Mouse (Mus musculus) kidney, embryonic 14.5 days (tissue): ENCODE measurements around the gene Mthfd1l. TPM values are rescaled to one million over a fixed set of nuclear protein-coding genes. Genes with fewer than 3 reads are reported as not detected.

ENCODE experiments used
- ATAC-seq: fragments of 200-750 bp; cut with Nextera tagmentation; 2 replicates; pipeline ENCODE4 v1.8.0; 2017; ENCODE audit warnings: moderate number of reproducible peaks, mild to moderate bottlenecking, moderate TSS enrichment, moderate library complexity; ENCODE audit not compliant: low FRiP score, low TSS enrichment
- H3K27ac ChIP-seq: fragments of 300-500 bp; sonication (generic); 2 replicates; pipeline ENCODE4 v1.5.1; 2014; ENCODE audit warnings: low read depth, mild to moderate bottlenecking, low read length, moderate library complexity, mixed read lengths
- H3K27me3 ChIP-seq: fragments of 300-500 bp; sonication (generic); 2 replicates; pipeline ENCODE4 v1.6.1; 2014; ENCODE audit warnings: mild to moderate bottlenecking, low read length; ENCODE audit not compliant: control insufficient read depth, insufficient read depth
- H3K36me3 ChIP-seq: fragments of 300-500 bp; sonication (generic); 2 replicates; pipeline ENCODE4 v1.6.1; 2014; ENCODE audit warnings: low read length, mixed read lengths; ENCODE audit not compliant: control insufficient read depth, insufficient read depth
- H3K4me1 ChIP-seq: fragments of 300-500 bp; sonication (generic); 2 replicates; pipeline ENCODE4 v1.6.1; 2014; ENCODE audit warnings: low read length, mixed read lengths; ENCODE audit not compliant: control insufficient read depth, insufficient read depth
- H3K4me2 ChIP-seq: fragments of 300-500 bp; sonication (generic); replicated peaks from 2 replicates; pipeline ENCODE4 v1.6.1; 2014; ENCODE audit warnings: low read depth, mild to moderate bottlenecking, low read length
- H3K4me3 ChIP-seq: fragments of 300-500 bp; sonication (generic); 2 replicates; pipeline ENCODE4 v1.5.1; 2014; ENCODE audit warnings: mild to moderate bottlenecking, low read length
- H3K9ac ChIP-seq: fragments of 300-500 bp; sonication (generic); 2 replicates; pipeline ENCODE4 v1.6.1; 2014; ENCODE audit warnings: low read depth, mild to moderate bottlenecking, low read length, moderate library complexity
- H3K9me3 ChIP-seq: fragments of 300-500 bp; sonication (generic); 2 replicates; pipeline ENCODE4 v1.6.1; 2016; ENCODE audit warnings: low read length; ENCODE audit not compliant: control insufficient read depth
- WGBS: fragments of 180-500 bp; shearing (Covaris S2); extraction: QIAGEN DNeasy Blood & Tissue Kit; methylation state at CpG from one replicate; pipeline ENCODE4 v1.1.7; 2014; 5-methylcytosine and 5-hydroxymethylcytosine counted together
- polyA plus RNA-seq: library from polyadenylated mRNA; unstranded; fragments of >200 nt; fragmentation: Nextera tagmentation; extraction: Ambion mirVana; gene quantifications from 2 replicates; pipeline ENCODE4 v1.2.1, GENCODE M21; 2014

Gene Mthfd1l
- polyA plus RNA-seq, 1 experiment from 2014 or later: 20.2 TPM

DNA sequence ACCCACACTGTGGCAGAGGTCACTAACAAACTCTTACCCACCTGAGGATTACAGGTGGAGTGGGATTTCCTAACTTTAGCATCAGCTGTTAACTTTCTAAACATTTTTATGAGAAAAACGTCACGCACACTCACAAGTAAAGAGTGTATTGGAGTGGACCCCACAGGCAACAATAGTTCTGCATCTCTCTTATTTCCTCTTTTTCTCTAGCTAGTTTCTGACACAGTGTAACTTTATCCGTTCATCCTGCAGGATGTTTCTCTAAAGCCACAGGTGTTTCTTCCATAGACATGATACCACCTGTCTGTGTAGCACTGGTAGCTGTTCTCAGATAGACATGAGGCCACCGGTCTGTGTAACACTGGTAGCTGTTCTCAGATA lies 238.1 kb downstream of the Mthfd1l start:
- Histone ChIP-seq H3K27ac (no peak overlapping the region), H3K27me3 (no peaks in the 10 kb centered on the region), H3K4me1 (0 out of 2 replicates have a peak, but pooled peaks cover 7% of the 10 kb centered on the region), H3K4me2 (peak overlapping the region; percentile 51), H3K9ac (no peak overlapping the region), H3K4me3 (no peak overlapping the region; the same call in 1 of the 2 replicates), H3K9me3 (no peaks in the 10 kb centered on the region), H3K36me3 (no peaks in the 10 kb centered on the region)
- 61% methylated on average over 4 of the region's 4 CpGs for WGBS
- peak; percentile 18; the same call in 1 of the 2 replicates for ATAC-seq

Other genes with a start within 250 kb of the Mthfd1l start
- gene Plekhg1, start 232.8 kb upstream of the Mthfd1l start, polyA plus RNA-seq: 11.7 and 16.9 TPM in 2 replicates